Mouse (Mus musculus): ENCODE data around the gene Psmc1. TPM values are rescaled to one million over a fixed set of nuclear protein-coding genes. Genes with fewer than 3 reads are reported as not detected.

Gene Psmc1
- 532 and 545 TPM in 2 replicates for polyA plus RNA-seq (2011; ENCODE audit: insufficient read depth, insufficient read length, low read depth, missing spikeins)

- Histone ChIP-seq H3K9ac (ENCODE audit: low read depth, poor library complexity, severe bottlenecking) (peak within 1 kb of the TSS; percentile 85), H3K27ac (ENCODE audit: insufficient read depth, low read length) (peak within 1 kb of the TSS; percentile 31), H3K9me3 (replicated peaks; ENCODE audit: control insufficient read depth, insufficient read depth, low read length, poor library complexity, severe bottlenecking) (no peaks in the 10 kb centered on the region), H3K27me3 (ENCODE audit: control insufficient read depth, insufficient read depth, low read length, poor library complexity, severe bottlenecking) (no peaks in the 10 kb centered on the region), H3K4me1 (ENCODE audit: control insufficient read depth, insufficient read depth, low read length) (peaks cover 8% of the 10 kb centered on the region), H3K4me3 (ENCODE audit: low read depth, low read length) (peak within 1 kb of the TSS; percentile 95), H3K36me3 (ENCODE audit: control insufficient read depth, insufficient read depth, low read length, poor library complexity, severe bottlenecking) (peaks cover 27% of the 10 kb centered on the region)
- TF ChIP-seq POLR2A (IDR thresholded peaks at IDR 0.05; ENCODE audit: insufficient read depth, low read length) (peak; percentile 54), EP300 (IDR thresholded peaks at IDR 0.05; ENCODE audit: insufficient read depth, low read depth, low read length) (no peak), CTCF (IDR thresholded peaks at IDR 0.05; ENCODE audit: low read depth, low read length) (no peak)
Observed at GRCm38 (mm10) chr12:100109986-100110696, at the start of gene Psmc1. TSS of gene Psmc1 (plus strand) at chr12:100110154.

- Histone ChIP-seq H3K4me3 (ENCODE audit: low read depth, low read length) (no peak overlapping the region), H3K4me1 (ENCODE audit: control insufficient read depth, insufficient read depth, low read length) (no peaks in the 10 kb centered on the region), H3K9ac (ENCODE audit: low read depth, poor library complexity, severe bottlenecking) (no peak overlapping the region), H3K9me3 (replicated peaks; ENCODE audit: control insufficient read depth, insufficient read depth, low read length, poor library complexity, severe bottlenecking) (no peaks in the 10 kb centered on the region), H3K27me3 (ENCODE audit: control insufficient read depth, insufficient read depth, low read length, poor library complexity, severe bottlenecking) (no peaks in the 10 kb centered on the region), H3K36me3 (ENCODE audit: control insufficient read depth, insufficient read depth, low read length, poor library complexity, severe bottlenecking) (no peaks in the 10 kb centered on the region), H3K27ac (ENCODE audit: insufficient read depth, low read length) (no peak overlapping the region)
- TF ChIP-seq CTCF (IDR thresholded peaks at IDR 0.05; ENCODE audit: low read depth, low read length) = no peak
- no peak for TF ChIP-seq EP300 (IDR thresholded peaks at IDR 0.05; ENCODE audit: insufficient read depth, low read depth, low read length)
- TF ChIP-seq POLR2A (IDR thresholded peaks at IDR 0.05; ENCODE audit: insufficient read depth, low read length) = no peak
Observed at GRCm38 (mm10) chr12:100061071-100061470, 48.9 kb upstream of the Psmc1 start.

GRCm38 (mm10) chr12:100061826-100062225, 48.1 kb upstream of the Psmc1 start:
- H3K27me3 ChIP-seq (ENCODE audit: control insufficient read depth, insufficient read depth, low read length, poor library complexity, severe bottlenecking) = no peaks in the 10 kb centered on the region
- H3K27ac ChIP-seq (ENCODE audit: insufficient read depth, low read length) = no peak overlapping the region

GRCm38 (mm10) chr12:100062584-100062983, 47.4 kb upstream of the Psmc1 start:
- no peak overlapping the region for H3K9ac ChIP-seq (ENCODE audit: low read depth, poor library complexity, severe bottlenecking)
- H3K9me3 ChIP-seq (replicated peaks; ENCODE audit: control insufficient read depth, insufficient read depth, low read length, poor library complexity, severe bottlenecking) = no peaks in the 10 kb centered on the region
- no peak overlapping the region for H3K4me3 ChIP-seq (ENCODE audit: low read depth, low read length)
- H3K27me3 ChIP-seq (ENCODE audit: control insufficient read depth, insufficient read depth, low read length, poor library complexity, severe bottlenecking) = no peaks in the 10 kb centered on the region
- H3K36me3 ChIP-seq (ENCODE audit: control insufficient read depth, insufficient read depth, low read length, poor library complexity, severe bottlenecking) = no peaks in the 10 kb centered on the region
- H3K27ac ChIP-seq (ENCODE audit: insufficient read depth, low read length) = no peak overlapping the region
- TF ChIP-seq POLR2A (IDR thresholded peaks at IDR 0.05; ENCODE audit: insufficient read depth, low read length) (no peak), CTCF (IDR thresholded peaks at IDR 0.05; ENCODE audit: low read depth, low read length) (no peak), EP300 (IDR thresholded peaks at IDR 0.05; ENCODE audit: insufficient read depth, low read depth, low read length) (no peak)
- H3K4me1 ChIP-seq (ENCODE audit: control insufficient read depth, insufficient read depth, low read length) = no peaks in the 10 kb centered on the region

More at GRCm38 (mm10) chr12:100061826-100062225, 48.1 kb upstream of the Psmc1 start:
- H3K9ac ChIP-seq (ENCODE audit: low read depth, poor library complexity, severe bottlenecking) = no peak overlapping the region
- no peak for TF ChIP-seq POLR2A (IDR thresholded peaks at IDR 0.05; ENCODE audit: insufficient read depth, low read length)
- no peak for TF ChIP-seq CTCF (IDR thresholded peaks at IDR 0.05; ENCODE audit: low read depth, low read length)
- no peak for TF ChIP-seq EP300 (IDR thresholded peaks at IDR 0.05; ENCODE audit: insufficient read depth, low read depth, low read length)
- H3K4me3 ChIP-seq (ENCODE audit: low read depth, low read length) = no peak overlapping the region
- no peaks in the 10 kb centered on the region for H3K36me3 ChIP-seq (ENCODE audit: control insufficient read depth, insufficient read depth, low read length, poor library complexity, severe bottlenecking)
- H3K9me3 ChIP-seq (replicated peaks; ENCODE audit: control insufficient read depth, insufficient read depth, low read length, poor library complexity, severe bottlenecking) = no peaks in the 10 kb centered on the region
- no peaks in the 10 kb centered on the region for H3K4me1 ChIP-seq (ENCODE audit: control insufficient read depth, insufficient read depth, low read length)

- Histone ChIP-seq H3K4me1 (ENCODE audit: control insufficient read depth, insufficient read depth, low read length) (no peaks in the 10 kb centered on the region), H3K27ac (ENCODE audit: insufficient read depth, low read length) (no peak overlapping the region), H3K36me3 (ENCODE audit: control insufficient read depth, insufficient read depth, low read length, poor library complexity, severe bottlenecking) (no peaks in the 10 kb centered on the region), H3K9ac (ENCODE audit: low read depth, poor library complexity, severe bottlenecking) (no peak overlapping the region), H3K27me3 (ENCODE audit: control insufficient read depth, insufficient read depth, low read length, poor library complexity, severe bottlenecking) (no peaks in the 10 kb centered on the region), H3K9me3 (replicated peaks; ENCODE audit: control insufficient read depth, insufficient read depth, low read length, poor library complexity, severe bottlenecking) (no peaks in the 10 kb centered on the region), H3K4me3 (ENCODE audit: low read depth, low read length) (no peak overlapping the region)
- no peak for TF ChIP-seq POLR2A (IDR thresholded peaks at IDR 0.05; ENCODE audit: insufficient read depth, low read length)
- TF ChIP-seq CTCF (IDR thresholded peaks at IDR 0.05; ENCODE audit: low read depth, low read length) = no peak
- no peak for TF ChIP-seq EP300 (IDR thresholded peaks at IDR 0.05; ENCODE audit: insufficient read depth, low read depth, low read length)
Observed at GRCm38 (mm10) chr12:100065109-100065508, 44.8 kb upstream of the Psmc1 start.

GRCm38 (mm10) chr12:100067477-100067876, 42.5 kb upstream of the Psmc1 start:
- H3K9ac ChIP-seq (ENCODE audit: low read depth, poor library complexity, severe bottlenecking) = no peak overlapping the region
- no peak overlapping the region for H3K27ac ChIP-seq (ENCODE audit: insufficient read depth, low read length)
- TF ChIP-seq POLR2A (IDR thresholded peaks at IDR 0.05; ENCODE audit: insufficient read depth, low read length) = no peak
- TF ChIP-seq CTCF (IDR thresholded peaks at IDR 0.05; ENCODE audit: low read depth, low read length) = no peak
- no peak for TF ChIP-seq EP300 (IDR thresholded peaks at IDR 0.05; ENCODE audit: insufficient read depth, low read depth, low read length)
- no peaks in the 10 kb centered on the region for H3K4me1 ChIP-seq (ENCODE audit: control insufficient read depth, insufficient read depth, low read length)
- no peaks in the 10 kb centered on the region for H3K36me3 ChIP-seq (ENCODE audit: control insufficient read depth, insufficient read depth, low read length, poor library complexity, severe bottlenecking)
- no peak overlapping the region for H3K4me3 ChIP-seq (ENCODE audit: low read depth, low read length)
- H3K9me3 ChIP-seq (replicated peaks; ENCODE audit: control insufficient read depth, insufficient read depth, low read length, poor library complexity, severe bottlenecking) = no peaks in the 10 kb centered on the region
- no peaks in the 10 kb centered on the region for H3K27me3 ChIP-seq (ENCODE audit: control insufficient read depth, insufficient read depth, low read length, poor library complexity, severe bottlenecking)
